Mouse (Mus musculus) cortical plate, adult 2 months (tissue): ENCODE data around the gene Celf2.

Experiments
- CTCF ChIP-seq: fragments of 200-500 bp; IDR thresholded peaks from 2 replicates; pipeline ENCODE4 v1.5.1; 2011; ENCODE audit warnings: mild to moderate bottlenecking, control low read depth, low read length; ENCODE audit not compliant: insufficient read depth; ENCODE audit errors: extremely low read depth
- POLR2A ChIP-seq: fragments of 200-500 bp; IDR thresholded peaks from 2 replicates; pipeline ENCODE4 v1.6.1; 2011; ENCODE audit warnings: mild to moderate bottlenecking, low read length, control low read depth; ENCODE audit not compliant: insufficient read depth; ENCODE audit errors: extremely low read depth

DNA sequence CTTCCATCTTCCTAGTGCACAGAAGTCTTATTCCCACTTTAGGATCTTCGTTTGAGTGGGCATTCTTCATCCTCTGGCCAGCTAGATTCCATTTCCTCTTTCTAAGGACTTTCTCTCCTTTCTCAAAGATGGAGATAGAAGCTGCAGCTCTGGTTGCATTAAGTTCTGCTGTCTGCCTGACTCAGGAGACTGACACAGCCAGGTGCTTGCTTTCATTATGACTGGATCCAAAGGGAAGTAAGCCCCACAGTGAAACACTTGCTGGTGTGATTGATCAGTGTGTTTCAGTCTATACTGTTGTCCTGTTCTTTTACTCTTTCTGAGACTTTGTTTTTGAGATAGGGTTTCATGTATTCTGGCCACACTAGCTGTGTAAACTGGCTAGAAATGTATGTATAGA lies 468.4 kb downstream of the Celf2 start:
- TF ChIP-seq CTCF: no peak
- no peak for TF ChIP-seq POLR2A
